Mouse (Mus musculus) kidney, postnatal 14 days (tissue): Measurements from ENCODE around the gene Tmem63b.

Source experiments
- DNase-seq: peaks from one replicate; pipeline ENCODE4 v3.0.0; 2022; ENCODE audit warnings: mixed read lengths

Tmem63b gene

DNA sequence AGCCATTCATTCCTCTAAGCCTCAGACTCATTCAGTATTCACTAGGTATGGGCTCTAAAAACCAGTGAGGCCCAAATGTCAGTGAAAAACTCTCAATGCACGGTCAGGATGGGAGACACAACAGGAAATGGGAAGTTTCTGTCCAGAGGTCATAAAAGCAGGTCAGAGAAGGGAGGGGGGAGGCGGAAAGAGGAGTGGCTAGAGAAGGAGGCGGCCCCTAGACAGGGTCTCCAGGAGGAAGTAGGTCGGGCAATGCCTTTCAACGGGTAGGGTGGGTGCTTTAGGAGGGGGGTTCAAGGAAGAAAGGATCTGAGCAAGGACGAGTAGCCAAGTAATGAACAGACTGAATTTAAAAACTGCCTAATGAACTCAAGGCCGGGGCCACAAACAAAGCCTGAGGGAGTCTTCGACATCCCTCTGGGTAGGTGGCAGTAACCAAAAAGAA, 67.7 kb downstream of the Tmem63b start:
- DNase-seq: peak; percentile 79

DNA sequence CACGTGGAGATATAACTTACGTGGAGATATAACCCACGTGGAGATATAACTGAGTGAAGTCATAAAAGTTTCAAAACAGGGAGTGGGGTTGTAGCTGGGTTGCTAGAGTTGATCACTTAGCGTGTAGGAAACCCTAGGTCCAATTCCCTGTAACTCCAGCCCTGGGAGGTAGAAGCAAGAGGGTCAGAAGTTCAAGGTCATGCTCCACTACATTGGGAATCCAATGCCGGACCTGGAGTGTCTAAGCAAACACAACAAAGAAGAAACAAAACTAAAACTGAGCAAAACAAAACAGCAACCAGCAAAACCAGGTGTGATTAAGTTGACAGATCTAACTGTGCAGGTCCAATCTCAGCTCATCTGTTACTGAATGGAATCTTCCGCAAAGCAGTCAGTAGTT, 69.0 kb downstream of the Tmem63b start:
- DNase-seq: no peak

DNA sequence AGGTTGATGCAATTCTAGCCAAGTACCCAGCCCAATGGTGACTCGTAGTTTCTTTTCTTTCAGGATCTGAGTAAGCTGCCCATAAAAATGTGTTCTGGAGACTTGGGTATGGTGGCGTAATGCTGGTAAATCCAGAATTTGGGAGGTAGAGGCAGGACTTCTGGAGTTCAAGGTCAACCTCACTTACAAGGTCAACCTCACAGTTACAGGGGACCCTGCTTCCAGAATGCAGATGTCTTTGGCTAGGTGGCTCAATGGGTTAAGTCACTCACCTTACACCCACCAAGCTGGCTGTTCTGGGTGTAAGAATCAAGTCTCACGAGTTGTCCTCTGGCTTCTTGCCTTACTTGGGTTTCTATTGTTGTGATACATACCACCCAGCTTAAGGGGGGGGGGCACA, 70.0 kb downstream of the Tmem63b start:
- no peak for DNase-seq

DNA sequence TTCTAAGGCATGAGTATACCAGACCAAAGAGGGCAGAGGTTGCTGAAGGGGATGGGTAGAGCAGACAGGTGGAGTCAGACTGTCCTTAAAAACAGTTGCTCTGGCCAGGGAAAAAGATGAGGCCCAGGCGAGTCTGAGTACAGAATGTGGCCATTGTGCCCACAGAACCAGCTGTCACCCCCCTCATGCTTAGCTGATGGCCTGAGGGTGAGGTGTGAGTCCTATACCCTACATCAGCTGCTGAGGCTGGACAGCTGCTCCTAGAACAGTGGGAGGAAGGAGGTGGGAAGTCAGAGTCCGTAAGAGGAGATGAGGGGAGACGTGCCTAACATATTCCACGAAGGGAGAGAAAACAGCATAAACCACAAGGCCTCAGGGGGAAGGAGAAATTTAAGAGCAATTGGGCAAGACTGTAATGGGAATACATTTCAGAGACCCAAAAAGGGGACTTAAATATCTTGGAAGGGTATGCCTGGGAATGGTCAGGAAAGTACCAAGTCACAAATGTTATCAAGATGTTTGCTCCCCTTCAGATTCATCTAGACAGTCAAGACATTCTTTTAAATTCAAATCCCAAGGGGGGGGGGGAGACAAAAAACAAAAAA, 70.6 kb downstream of the Tmem63b start:
- DNase-seq: no peak

DNA sequence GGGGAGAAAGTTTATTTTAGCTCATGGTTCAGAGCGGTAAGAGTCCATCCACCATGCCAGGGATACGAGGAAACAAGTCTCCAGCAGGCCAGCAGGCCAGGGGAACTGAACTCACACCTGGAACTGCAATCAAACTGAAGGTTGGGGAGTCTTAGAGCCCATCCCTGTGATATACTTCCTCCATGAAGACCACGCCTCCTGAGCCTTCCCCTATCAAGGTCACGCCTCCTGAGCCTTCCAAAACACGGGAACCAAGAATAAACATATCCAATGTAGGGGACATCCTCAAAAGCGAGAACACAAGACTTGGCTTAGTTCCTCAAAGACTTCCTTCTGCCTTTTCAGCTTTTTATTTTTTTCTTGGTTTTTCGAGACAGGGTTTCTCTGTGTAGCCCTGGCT, 73.8 kb downstream of the Tmem63b start:
- no peak for DNase-seq

DNA sequence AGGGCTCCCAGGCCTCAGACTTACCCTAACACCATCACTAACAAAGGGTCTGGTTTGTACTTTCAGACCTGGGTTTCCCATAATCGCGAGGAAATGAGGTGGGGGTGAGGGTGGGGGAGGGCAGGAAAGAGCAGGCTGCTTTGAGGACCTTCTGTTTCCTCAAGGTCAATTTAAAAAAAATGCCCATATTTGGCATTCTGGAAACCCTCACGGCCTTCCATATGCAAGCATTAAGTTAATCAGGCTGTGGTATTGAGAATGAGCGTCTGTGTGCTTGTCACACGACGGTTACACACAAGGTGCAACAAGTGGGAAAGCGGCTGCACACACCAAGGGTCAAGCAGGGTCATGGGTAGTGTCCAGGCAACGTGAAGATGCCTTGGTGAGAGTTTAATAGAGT, 74.7 kb downstream of the Tmem63b start:
- no peak for DNase-seq
